Mouse (Mus musculus) megakaryocyte, adult 5-6 weeks (primary cell): ENCODE results near the gene Cmtm8. TPM values are rescaled to one million over a fixed set of nuclear protein-coding genes. Genes with fewer than 3 reads are reported as not detected.

Source experiments
- ATAC-seq: 2 replicates; pipeline ENCODE4 v1.8.0; 2016; ENCODE audit warnings: mild to moderate bottlenecking, inconsistent platforms; ENCODE audit not compliant: poor library complexity, severe bottlenecking
- total RNA-seq, 2 experiments: library from RNA; stranded (forward) in 1 of 2; stranded (reverse) in 1 of 2; fragments of 153-499, 151-499 nt in 1 of 2; fragments of 221-1000, 200-1000 nt in 1 of 2; gene quantifications; 2 replicates each; pipeline versions ENCODE4 v1.2.3 to v1.2.4; 2015 to 2017

The Cmtm8 gene
- total RNA-seq, 2 experiments from 2014 or later: 1.0 to 1.1 TPM

GRCm38 (mm10) chr9:114824166-114824565 is 19.8 kb downstream of the Cmtm8 start:
- no peak for ATAC-seq

DNA sequence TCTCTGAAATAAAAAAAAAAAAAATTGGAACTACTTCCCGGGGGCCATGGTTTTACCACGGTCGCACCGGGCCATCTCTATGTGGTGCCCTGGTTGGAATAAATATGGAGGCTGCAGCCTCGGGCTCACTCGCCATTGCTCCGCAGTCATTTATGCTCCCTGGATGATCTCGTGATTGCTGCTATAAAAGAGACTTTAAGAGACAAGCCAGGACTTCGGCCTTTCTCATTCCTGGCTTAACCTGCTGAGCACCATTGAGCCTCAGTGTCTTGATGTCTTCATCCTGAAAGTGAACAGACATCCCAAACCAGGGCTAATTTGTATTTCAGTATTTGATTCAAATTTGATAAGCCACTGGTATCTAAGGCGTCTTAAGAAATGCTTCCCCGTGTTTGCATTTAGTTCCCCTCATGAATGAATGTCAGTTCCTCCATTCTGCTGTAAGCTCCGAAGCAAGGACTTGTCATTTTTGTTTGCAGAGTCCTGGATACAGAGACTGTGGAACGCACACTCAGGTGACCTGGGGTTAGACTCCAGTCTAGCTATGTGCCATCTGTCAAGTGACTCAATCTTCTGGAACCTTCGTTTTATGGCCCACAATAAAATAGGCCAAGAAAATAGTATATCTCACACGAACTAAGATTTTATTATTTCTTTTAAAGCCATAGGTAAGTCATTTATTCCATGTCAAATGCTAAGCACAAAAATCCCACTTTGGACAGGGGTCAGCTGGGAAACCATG is 22.2 kb downstream of the Cmtm8 start:
- ATAC-seq: no peak

DNA sequence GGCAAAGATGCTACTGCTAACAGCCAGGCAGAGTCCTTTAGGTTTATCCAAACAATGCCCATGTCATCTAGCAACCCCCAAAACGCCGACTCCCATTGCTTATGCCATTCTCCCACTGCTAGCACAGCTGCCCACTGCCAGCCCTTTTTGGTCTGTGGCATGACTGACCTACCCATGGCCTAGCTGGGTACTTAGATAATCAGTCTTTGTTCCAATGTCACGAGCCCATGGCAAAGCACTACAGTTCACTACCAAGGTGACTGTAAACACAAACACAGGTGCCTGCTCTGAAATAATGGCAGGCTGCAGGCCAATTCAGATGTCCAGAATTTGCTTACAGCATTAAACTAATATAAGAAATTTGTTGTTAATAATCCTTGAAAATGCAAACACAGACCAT is 25.0 kb downstream of the Cmtm8 start:
- no peak for ATAC-seq

DNA sequence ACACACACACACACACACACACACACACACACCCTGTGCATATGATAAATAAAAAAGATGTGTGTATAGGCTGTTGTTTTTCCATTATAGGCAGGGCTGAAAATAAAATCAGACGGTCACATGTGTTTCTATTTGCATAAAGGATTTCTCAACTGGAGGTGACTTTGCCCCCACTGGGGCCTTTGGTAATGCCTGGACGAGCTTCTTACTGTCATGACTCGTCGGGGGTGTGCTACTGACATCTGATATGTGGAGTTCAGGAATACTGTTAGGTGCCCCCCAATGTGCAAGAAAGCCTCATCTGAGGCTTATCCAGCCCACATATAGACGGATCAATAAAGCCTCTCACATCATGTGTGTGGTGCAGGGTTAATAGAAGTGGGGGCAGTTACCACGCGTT is 26.9 kb downstream of the Cmtm8 start:
- no peak for ATAC-seq

DNA sequence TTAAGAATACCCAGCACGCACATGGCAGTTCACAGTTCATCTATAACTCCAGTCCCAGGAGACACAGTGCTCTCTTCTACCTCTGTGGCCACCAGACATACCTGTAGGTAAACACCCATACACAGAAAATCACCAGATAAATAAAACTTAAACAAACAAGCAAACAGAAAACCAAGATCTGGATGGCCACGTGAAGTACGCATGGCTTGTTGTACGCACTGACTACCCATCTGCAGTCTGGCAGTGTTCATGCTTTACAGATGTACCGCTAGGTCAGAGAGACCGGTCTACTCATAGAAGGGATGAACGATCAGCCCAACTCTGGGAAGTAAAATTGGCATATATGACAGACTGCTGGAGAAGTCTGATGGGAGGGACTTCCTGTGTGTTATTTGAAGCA is 27.8 kb downstream of the Cmtm8 start:
- no peak for ATAC-seq

GRCm38 (mm10) chr9:114815315-114815714 is 28.6 kb downstream of the Cmtm8 start:
- ATAC-seq: peak; percentile 97

DNA sequence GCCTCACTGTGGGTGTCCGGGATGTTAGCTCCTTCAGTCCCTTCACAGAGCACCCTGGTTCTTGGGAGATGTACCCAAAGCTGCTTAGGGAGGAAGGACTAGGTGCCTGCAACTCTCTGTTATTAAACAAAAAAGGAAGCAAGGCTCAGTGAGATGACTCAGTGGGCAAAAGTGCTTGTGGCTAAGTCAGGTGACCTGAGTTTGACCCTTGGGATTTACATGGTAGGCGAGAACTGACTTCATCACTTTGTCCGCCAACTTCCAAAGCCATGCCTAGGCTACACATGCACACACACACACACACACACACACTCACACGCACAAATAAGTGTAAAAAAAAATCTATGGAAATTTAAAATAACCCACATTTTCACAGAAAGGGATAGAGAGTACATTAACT is 32.0 kb downstream of the Cmtm8 start:
- ATAC-seq: peak; percentile 49; the same call in 1 of the 2 replicates

- ATAC-seq: no peak
Observed at GRCm38 (mm10) chr9:114810837-114811236, 33.1 kb downstream of the Cmtm8 start.

DNA sequence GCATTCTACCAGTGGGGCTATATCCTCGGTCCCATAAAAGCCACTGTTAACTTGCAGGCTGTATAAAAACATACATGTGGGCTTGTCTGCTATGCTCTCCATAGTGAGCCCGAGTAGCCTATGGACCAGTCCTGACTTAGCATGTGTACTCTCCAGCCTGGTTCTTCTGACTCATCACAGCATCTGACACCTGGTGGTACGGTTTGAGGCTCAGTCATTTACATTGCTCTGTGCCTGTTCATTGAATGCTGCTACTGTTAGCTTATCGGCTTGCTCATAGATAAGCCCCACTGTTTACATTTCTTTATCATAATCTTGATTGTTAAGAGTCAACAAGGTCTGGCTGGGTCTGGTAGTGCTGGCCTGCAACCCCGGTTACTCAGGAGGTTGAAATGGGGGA is 35.3 kb downstream of the Cmtm8 start:
- ATAC-seq: no peak

GRCm38 (mm10) chr9:114807261-114807660 is 36.7 kb downstream of the Cmtm8 start:
- no peak for ATAC-seq

GRCm38 (mm10) chr9:114805151-114805671 is 38.7 kb downstream of the Cmtm8 start:
- ATAC-seq: no peak

DNA sequence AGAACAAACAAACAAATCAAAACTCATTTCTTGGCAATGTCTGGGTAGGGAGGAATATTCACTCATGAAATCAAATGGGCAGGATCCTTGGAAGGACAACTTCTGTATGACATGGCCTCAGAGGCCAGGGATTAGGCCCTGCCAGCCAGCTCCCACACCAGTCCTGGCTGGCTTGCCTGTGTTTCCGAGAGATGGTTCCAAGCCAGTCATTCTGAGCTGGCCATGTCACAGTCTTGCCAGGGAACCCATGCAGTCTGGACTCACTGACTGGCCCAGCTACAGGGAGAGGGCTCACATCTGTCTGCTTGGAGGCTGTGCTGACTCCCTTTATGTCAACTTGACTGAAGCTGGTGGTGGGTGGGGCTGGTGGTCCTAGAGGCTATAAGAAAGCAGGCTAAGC is 41.8 kb downstream of the Cmtm8 start:
- no peak for ATAC-seq

- ATAC-seq: no peak
Observed at GRCm38 (mm10) chr9:114801301-114801700, 42.7 kb downstream of the Cmtm8 start.

DNA sequence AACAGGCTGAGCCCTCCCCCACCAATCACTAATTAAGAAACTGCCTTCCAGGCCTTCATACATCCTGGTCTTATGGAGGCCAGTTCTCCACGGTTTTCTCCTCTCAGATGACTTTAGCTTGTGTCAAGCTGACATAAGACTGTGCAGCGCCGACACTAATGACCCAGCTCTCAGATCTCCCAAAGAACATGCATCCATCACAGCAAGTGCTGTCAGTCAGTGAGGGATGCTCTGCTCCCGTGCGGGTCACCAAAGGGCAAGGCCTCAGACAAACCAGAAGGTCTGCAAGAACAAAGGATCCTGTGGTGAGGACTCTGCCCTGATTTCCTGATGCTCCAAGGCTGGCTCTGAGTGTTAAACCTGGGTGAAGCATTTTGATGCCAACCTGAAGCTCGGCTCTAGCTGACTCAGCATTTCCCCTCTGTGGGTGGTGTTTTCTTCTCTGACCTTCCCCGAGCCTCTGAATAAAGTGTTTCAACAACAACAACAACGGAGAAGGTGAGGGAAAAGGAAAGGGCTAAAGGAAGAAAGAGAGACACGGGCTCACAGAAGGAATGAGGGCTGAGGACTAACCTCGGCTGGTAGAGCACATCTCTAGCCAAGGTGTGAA is 44.4 kb downstream of the Cmtm8 start:
- no peak for ATAC-seq

- ATAC-seq: no peak
Observed at GRCm38 (mm10) chr9:114798845-114799244, 45.1 kb downstream of the Cmtm8 start.

- peak; percentile 90 for ATAC-seq
Observed at GRCm38 (mm10) chr9:114797329-114798004, 46.5 kb downstream of the Cmtm8 start.

DNA sequence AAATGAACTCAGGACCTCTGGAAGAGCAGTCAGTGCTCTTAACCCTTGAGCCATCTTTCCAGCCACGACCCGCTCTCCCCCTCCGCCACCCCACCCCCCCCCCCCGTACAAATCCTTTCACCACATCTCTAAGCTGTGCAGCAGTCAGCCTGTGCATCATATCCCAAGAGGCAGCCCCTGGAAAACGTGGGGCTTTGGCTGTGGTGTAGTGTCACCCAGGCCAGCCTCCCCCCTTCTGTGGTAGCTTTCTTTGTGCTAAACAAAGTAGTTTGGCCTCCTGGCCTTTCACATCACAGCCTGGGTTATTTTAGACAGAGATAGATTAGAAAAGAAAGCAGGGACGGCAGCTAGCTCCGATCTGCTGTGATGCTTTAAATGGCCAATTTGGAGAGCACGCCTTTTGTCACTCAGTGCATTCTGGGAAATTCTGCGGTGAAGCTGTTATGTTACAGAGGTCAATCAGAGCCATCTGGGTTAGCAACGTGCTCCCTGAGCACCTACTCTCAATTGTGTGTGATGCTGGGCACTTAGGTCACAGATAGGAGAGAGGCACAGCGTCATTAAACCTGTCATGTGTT is 47.4 kb downstream of the Cmtm8 start:
- ATAC-seq: no peak

DNA sequence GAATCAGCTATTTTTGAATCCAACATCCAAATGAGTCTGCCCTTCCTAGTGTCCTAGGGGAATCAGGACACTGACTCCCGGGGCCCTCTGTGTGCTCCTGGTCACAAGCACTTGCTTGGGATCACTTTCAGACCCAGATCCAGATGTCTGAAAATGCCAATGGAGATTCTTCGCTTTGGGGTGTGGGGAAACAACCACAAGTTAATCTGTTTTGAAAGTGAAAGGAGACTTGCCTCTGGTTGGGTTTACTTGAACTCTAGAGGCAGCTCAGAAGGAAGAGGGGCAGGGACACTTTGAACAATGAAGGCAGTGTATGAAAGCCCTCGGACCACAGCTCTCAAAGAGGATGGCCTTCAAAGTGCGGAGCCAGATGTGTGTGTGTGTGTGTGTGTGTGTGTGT is 49.5 kb downstream of the Cmtm8 start:
- 0 out of 2 replicates have a peak, but pooled peaks have one; percentile 14 for ATAC-seq

DNA sequence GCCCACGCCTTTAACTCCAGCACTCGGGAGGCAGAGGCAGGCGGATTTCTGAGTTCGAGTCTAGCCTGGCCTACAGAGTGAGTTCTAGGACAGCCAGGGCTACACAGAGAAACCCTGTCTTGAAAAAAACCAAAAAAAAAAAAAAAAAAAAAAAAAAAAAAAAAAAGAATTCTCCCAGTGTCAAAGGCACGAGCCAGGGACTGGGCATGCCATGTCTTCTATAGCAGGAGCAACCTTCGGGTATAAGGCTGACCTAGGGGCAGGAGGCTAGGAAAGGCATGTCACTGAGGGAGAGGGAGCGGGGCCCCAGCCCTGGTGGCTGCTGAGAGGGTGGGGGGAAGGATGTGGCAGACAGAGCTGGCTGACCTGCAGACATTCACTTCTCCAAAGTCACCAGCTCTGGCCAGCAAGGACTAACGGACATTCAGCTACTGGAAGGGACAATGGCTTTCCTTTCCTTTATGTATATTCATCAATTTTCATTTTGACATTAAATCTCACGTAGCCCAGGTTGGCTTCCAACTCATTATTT is 50.1 kb downstream of the Cmtm8 start:
- peak; percentile 77 for ATAC-seq

DNA sequence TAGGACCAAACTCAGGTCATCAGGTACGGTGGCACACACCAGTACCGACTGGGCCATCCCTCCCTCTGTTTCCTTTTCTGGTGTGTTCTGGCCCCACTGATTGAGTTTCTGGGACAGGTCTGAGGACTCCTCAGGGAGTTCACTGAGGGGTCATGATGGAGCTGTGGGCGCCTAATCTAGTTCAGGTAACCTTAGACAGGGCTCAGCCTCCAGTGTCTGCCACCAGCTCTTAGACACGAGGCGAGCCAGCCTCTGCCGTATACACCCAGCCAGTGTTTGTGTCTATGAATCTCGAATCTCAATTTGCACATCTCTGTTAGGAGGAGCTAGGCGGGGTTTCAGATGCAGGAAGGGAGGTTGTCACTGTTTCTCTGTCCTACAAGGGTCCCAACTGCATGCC is 54.0 kb downstream of the Cmtm8 start:
- no peak for ATAC-seq

DNA sequence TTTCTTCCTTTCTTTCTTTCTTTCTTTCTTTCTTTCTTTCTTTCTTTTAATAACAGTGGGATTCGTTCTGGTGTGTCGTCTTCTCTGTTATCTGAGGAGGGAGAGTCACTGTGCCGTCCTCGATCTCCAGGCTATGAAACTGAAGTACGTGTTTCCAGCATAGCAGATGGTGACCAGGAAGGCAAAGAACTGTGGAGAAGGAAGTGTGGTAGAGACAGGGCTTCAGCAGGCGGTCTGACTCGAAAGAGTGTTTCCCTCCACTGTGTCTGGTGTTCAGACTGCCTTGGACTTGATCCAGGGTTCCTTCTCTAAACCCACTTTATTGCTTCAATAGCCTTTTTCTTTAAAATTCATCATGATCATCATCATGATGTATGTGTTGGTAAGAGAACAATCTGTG is 54.4 kb downstream of the Cmtm8 start:
- no peak for ATAC-seq
